Mouse (Mus musculus) ES-E14 (cell line): ENCODE results near the gene Olfr1450. TPM values are rescaled to one million over a fixed set of nuclear protein-coding genes. Genes with fewer than 3 reads are reported as not detected.

ENCODE experiments used
- DNase-seq: peaks from one replicate; pipeline ENCODE4 v3.0.0-alpha.2; 2013; ENCODE audit warnings: low read depth, low spot score
- H3K27ac ChIP-seq: 2 replicates; pipeline ENCODE4 v1.5.1; 2012; ENCODE audit warnings: low read depth, mild to moderate bottlenecking, low read length, moderate library complexity, mixed read lengths; ENCODE audit not compliant: poor library complexity, insufficient read depth, severe bottlenecking
- H3K36me3 ChIP-seq: 2 replicates; pipeline ENCODE4 v1.6.1; 2012; ENCODE audit warnings: mild to moderate bottlenecking, low read length, moderate library complexity, mixed read lengths; ENCODE audit not compliant: control insufficient read depth, poor library complexity, insufficient read depth, severe bottlenecking
- H3K4me1 ChIP-seq, 2 experiments: fragments of 150-350 bp in 1 of 2; sonication (generic) in 1 of 2; 2 replicates each; pipeline ENCODE4 v1.6.1; 2012; ENCODE audit warnings: low read length in 2 of 2, mild to moderate bottlenecking in 1 of 2, mixed read lengths in 1 of 2; ENCODE audit not compliant: control insufficient read depth in 2 of 2, insufficient read depth in 2 of 2, poor library complexity in 1 of 2
- H3K4me3 ChIP-seq, 2 experiments: fragments of 150-350 bp in 1 of 2; sonication (generic) in 1 of 2; 2 replicates each; pipeline ENCODE4 v1.5.1; 2012; ENCODE audit warnings: low read length in 2 of 2, low read depth in 1 of 2, mild to moderate bottlenecking in 1 of 2, mixed read lengths in 1 of 2; ENCODE audit not compliant: insufficient read depth in 1 of 2, poor library complexity in 1 of 2, severe bottlenecking in 1 of 2
- H3K9ac ChIP-seq: 2 replicates; pipeline ENCODE4 v1.6.1; 2012; ENCODE audit warnings: low read depth, mild to moderate bottlenecking, low read length, mixed read lengths; ENCODE audit not compliant: poor library complexity, insufficient read depth, severe bottlenecking
- H3K9me3 ChIP-seq: fragments of 150-350 bp; sonication (generic); 2 replicates; pipeline ENCODE4 v1.6.1; 2012; ENCODE audit warnings: low read depth, mild to moderate bottlenecking, low read length; ENCODE audit not compliant: control insufficient read depth, insufficient read depth
- CHD2 ChIP-seq: IDR thresholded peaks from 2 replicates; pipeline ENCODE4 v1.6.1; 2014; ENCODE audit warnings: mild to moderate bottlenecking, low read depth, low read length, inconsistent platforms
- HCFC1 ChIP-seq: IDR thresholded peaks from 2 replicates; pipeline ENCODE4 v1.6.1; 2012; ENCODE audit warnings: low read length, inconsistent platforms, borderline replicate concordance; ENCODE audit not compliant: insufficient read depth
- MAFK ChIP-seq: IDR thresholded peaks from 2 replicates; pipeline ENCODE4 v1.6.1; 2014; ENCODE audit warnings: mild to moderate bottlenecking, low read depth, low read length, inconsistent platforms; ENCODE audit not compliant: insufficient read depth
- ZC3H11A ChIP-seq: IDR thresholded peaks from 2 replicates; pipeline ENCODE4 v1.6.1; 2012; ENCODE audit warnings: low read depth, mild to moderate bottlenecking, inconsistent platforms, low read length, borderline replicate concordance
- ZNF384 ChIP-seq: IDR thresholded peaks from 2 replicates; pipeline ENCODE4 v1.6.1; 2012; ENCODE audit warnings: low read depth, low read length, inconsistent platforms
- in situ Hi-C, 2 experiments: fragments of 600-800 bp; cut with MboI; formaldehyde crosslinking; loops; one replicate each; pipeline ENCODE4 v1.15.1; 2025; ENCODE audit warnings: low sequenced_read_pairs in 2 of 2, inconsistent platforms in 1 of 2; ENCODE audit not compliant: unreplicated experiment in 2 of 2
- total RNA-seq: library from RNA; depleted of rRNA; stranded (reverse); fragments of 300-350 nt; gene quantifications from 2 replicates; pipeline ENCODE4 v1.2.3, GENCODE M21; 2012; rRNA removed

Gene Olfr1450
- total RNA-seq, 1 experiment = not detected

DNA sequence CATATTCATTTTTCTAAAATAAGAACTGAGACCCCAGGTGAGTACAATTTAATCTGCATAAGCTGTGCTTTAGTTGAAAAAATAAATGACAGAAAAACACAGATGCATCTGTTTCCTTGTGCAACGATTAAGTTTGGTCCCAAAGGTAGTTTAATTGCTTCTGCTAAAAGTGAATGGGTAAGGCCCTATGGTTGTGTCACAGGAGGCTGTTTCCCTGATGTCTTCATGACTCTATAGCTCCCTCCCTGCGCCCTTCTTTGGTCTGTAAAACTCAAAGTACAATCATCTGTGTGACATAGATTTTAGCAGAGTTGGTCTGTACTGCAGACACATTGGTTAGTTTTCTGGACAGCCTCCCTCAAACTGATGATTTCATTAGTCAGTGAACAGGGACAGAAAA, 44.7 kb downstream of the Olfr1450 start, which contains the start of gene Olfr1451:
Gene Olfr1451 (plus strand): TSS at position 301 of the 400 bp plus-strand sequence.
- no peaks in the 10 kb centered on the region for H3K4me1 ChIP-seq
- in situ Hi-C loops = no loop called here
- H3K27ac ChIP-seq = no peak within 1 kb of the TSS
- DNase-seq = no peak
- TF ChIP-seq MAFK = no peak
- TF ChIP-seq HCFC1 = no peak
- no peak for TF ChIP-seq CHD2
- no peak for TF ChIP-seq ZNF384
- no peak for TF ChIP-seq ZC3H11A
- H3K9ac ChIP-seq = no peak within 1 kb of the TSS
- H3K36me3 ChIP-seq = no peaks in the 10 kb centered on the region
- no peaks in the 10 kb centered on the region for H3K9me3 ChIP-seq
- no peak within 1 kb of the TSS for H3K4me3 ChIP-seq

Other genes starting within 250 kb of the Olfr1450 start
- gene Cntf, start 184.6 kb upstream of the Olfr1450 start, total RNA-seq = 6.9 and 12.1 TPM in 2 replicates
- 29.3 and 35.0 TPM in 2 replicates for gene Zfp91, start 154.1 kb upstream of the Olfr1450 start, total RNA-seq
- gene Lpxn, start 154.1 kb upstream of the Olfr1450 start, total RNA-seq = 0.42 and 0.58 TPM in 2 replicates
- gene Gm5244, start 103.6 kb upstream of the Olfr1450 start, total RNA-seq = not detected in 2 replicates
- gene Olfr1444, start 93.0 kb upstream of the Olfr1450 start, total RNA-seq = not detected in 2 replicates
- not detected in 2 replicates for gene Olfr1445, start 66.4 kb upstream of the Olfr1450 start, total RNA-seq
- not detected in 2 replicates for gene Olfr1446, start 56.7 kb upstream of the Olfr1450 start, total RNA-seq
- not detected in 2 replicates for gene Olfr1447, start 46.5 kb upstream of the Olfr1450 start, total RNA-seq
- gene Olfr1448, start 25.8 kb upstream of the Olfr1450 start, total RNA-seq = not detected in 2 replicates
- gene Olfr1449, start 19.4 kb upstream of the Olfr1450 start, total RNA-seq = not detected in 2 replicates
- not detected in 2 replicates for gene Olfr1451, start 44.8 kb downstream of the Olfr1450 start, total RNA-seq
- gene Olfr1453, start 78.1 kb downstream of the Olfr1450 start, total RNA-seq = not detected in 2 replicates
- not detected in 2 replicates for gene Olfr1454, start 110.4 kb downstream of the Olfr1450 start, total RNA-seq
- not detected in 2 replicates for gene Olfr1457, start 147.6 kb downstream of the Olfr1450 start, total RNA-seq
- not detected in 2 replicates for gene Olfr1458, start 156.5 kb downstream of the Olfr1450 start, total RNA-seq
- 0.32 and 0.80 TPM in 2 replicates for gene Olfr1459, start 199.3 kb downstream of the Olfr1450 start, total RNA-seq
- not detected in 2 replicates for gene Olfr1461, start 212.7 kb downstream of the Olfr1450 start, total RNA-seq
- not detected in 2 replicates for gene Olfr1462, start 235.5 kb downstream of the Olfr1450 start, total RNA-seq